Mouse (Mus musculus): ENCODE data around the gene Fam102a. TPM values are rescaled to one million over a fixed set of nuclear protein-coding genes. Genes with fewer than 3 reads are reported as not detected.
"Not testable (repeated sequence)": the region's sequence is repeated elsewhere in the genome, so short reads cannot be mapped to it uniquely, and the experiment has no call there.

Gene Fam102a
- 12.3 and 16.0 TPM in 2 replicates for polyA plus RNA-seq (2016; fragmentation: Nextera tagmentation; extraction: Ambion mirVana)

GRCm38 (mm10) chr2:32534733-32535471, at the start of gene Fam102a:
TSS of gene Fam102a (plus strand) at chr2:32535332.
- WGBS, result under 1% methylated on average over 67 of the region's 67 CpGs
- Histone ChIP-seq H3K27ac (peak within 1 kb of the TSS; percentile 98), H3K36me3 (no peaks in the 10 kb centered on the region), H3K27me3 (no peaks in the 10 kb centered on the region), H3K9me3 (no peaks in the 10 kb centered on the region), H3K4me1 (replicated peaks) (peaks cover 52% of the 10 kb centered on the region), H3K4me3 (replicated peaks) (peak within 1 kb of the TSS; percentile 91), H3K4me2 (peak within 1 kb of the TSS; percentile 88), H3K9ac (replicated peaks) (peak within 1 kb of the TSS; percentile 93)
- ATAC-seq (ENCODE audit: insufficient number of reproducible peaks, insufficient read depth, low FRiP score, low TSS enrichment, low read depth), result peak; percentile 95

GRCm38 (mm10) chr2:32485751-32486150, 49.4 kb upstream of the Fam102a start:
- Histone ChIP-seq H3K9ac (replicated peaks) (no peak overlapping the region), H3K27ac (no peak overlapping the region), H3K4me3 (replicated peaks) (no peak overlapping the region), H3K36me3 (no peaks in the 10 kb centered on the region), H3K27me3 (no peaks in the 10 kb centered on the region), H3K4me1 (replicated peaks) (peaks cover 7% of the 10 kb centered on the region; the same call in 1 of the 2 replicates), H3K9me3 (no peaks in the 10 kb centered on the region), H3K4me2 (no peak overlapping the region)
- 94% methylated on average over 4 of the region's 4 CpGs for WGBS
- ATAC-seq (ENCODE audit: insufficient number of reproducible peaks, insufficient read depth, low FRiP score, low TSS enrichment, low read depth), result no peak

- 93% methylated on average over 9 of the region's 9 CpGs for WGBS
- Histone ChIP-seq H3K4me2 (no peak overlapping the region), H3K4me1 (replicated peaks) (peaks cover 7% of the 10 kb centered on the region; the same call in 1 of the 2 replicates), H3K36me3 (no peaks in the 10 kb centered on the region), H3K27ac (no peak overlapping the region), H3K4me3 (replicated peaks) (no peak overlapping the region), H3K9ac (replicated peaks) (peak overlapping the region; percentile 34; the same call in 1 of the 2 replicates), H3K9me3 (no peaks in the 10 kb centered on the region), H3K27me3 (no peaks in the 10 kb centered on the region)
- no peak for ATAC-seq (ENCODE audit: insufficient number of reproducible peaks, insufficient read depth, low FRiP score, low TSS enrichment, low read depth)
These were observed 49.0 kb upstream of the Fam102a start for GRCm38 (mm10) chr2:32486155-32486554.

GRCm38 (mm10) chr2:32487124-32487623, 48.0 kb upstream of the Fam102a start:
- Histone ChIP-seq H3K4me2 (no peak overlapping the region), H3K27me3 (no peaks in the 10 kb centered on the region), H3K4me3 (replicated peaks) (no peak overlapping the region), H3K36me3 (no peaks in the 10 kb centered on the region), H3K9ac (replicated peaks) (no peak overlapping the region), H3K4me1 (replicated peaks) (peaks cover 7% of the 10 kb centered on the region; the same call in 1 of the 2 replicates), H3K27ac (no peak overlapping the region), H3K9me3 (no peaks in the 10 kb centered on the region)
- 8% methylated on average over 6 of the region's 6 CpGs for WGBS
- ATAC-seq (ENCODE audit: insufficient number of reproducible peaks, insufficient read depth, low FRiP score, low TSS enrichment, low read depth), result 0 out of 2 replicates have a peak, but pooled peaks have one; percentile 52

GRCm38 (mm10) chr2:32488679-32489078, 46.5 kb upstream of the Fam102a start:
- 3% methylated on average over 5 of the region's 5 CpGs for WGBS
- Histone ChIP-seq H3K4me1 (replicated peaks) (no peaks in the 10 kb centered on the region), H3K9ac (replicated peaks) (no peak overlapping the region), H3K36me3 (no peaks in the 10 kb centered on the region), H3K27ac (no peak overlapping the region), H3K4me2 (no peak overlapping the region), H3K4me3 (replicated peaks) (no peak overlapping the region), H3K27me3 (no peaks in the 10 kb centered on the region), H3K9me3 (no peaks in the 10 kb centered on the region)
- 0 out of 2 replicates have a peak, but pooled peaks have one; percentile 22 for ATAC-seq (ENCODE audit: insufficient number of reproducible peaks, insufficient read depth, low FRiP score, low TSS enrichment, low read depth)

- not testable (repeated sequence) for H3K9me3 ChIP-seq; H3K4me3 ChIP-seq (replicated peaks); H3K27ac ChIP-seq; H3K4me2 ChIP-seq; H3K4me1 ChIP-seq (replicated peaks); H3K36me3 ChIP-seq; H3K27me3 ChIP-seq; ATAC-seq (ENCODE audit: insufficient number of reproducible peaks, insufficient read depth, low FRiP score, low TSS enrichment, low read depth); H3K9ac ChIP-seq (replicated peaks)
These were observed 44.4 kb upstream of the Fam102a start for GRCm38 (mm10) chr2:32490730-32491129.

DNA sequence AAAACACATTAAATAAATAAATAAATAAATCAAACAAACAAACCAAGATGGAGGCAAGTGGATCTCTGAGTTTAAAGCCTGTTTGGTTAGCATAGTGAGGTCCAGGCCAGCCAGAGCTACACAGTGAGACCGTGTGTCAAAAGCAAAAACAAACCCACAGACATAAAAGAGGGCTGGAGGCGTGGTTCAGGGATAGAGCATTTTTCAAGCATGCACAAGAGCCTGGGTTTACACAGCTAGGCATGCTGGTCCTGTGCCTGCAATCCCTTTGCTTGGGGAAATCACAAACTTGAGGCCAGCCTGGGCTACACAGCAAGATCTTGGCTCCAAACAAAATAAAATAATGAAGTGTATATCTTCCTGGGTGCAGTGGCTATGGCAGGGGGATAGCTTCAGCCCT, 42.5 kb upstream of the Fam102a start:
- Histone ChIP-seq H3K4me1 (replicated peaks) (peaks cover 5% of the 10 kb centered on the region), H3K9me3 (no peaks in the 10 kb centered on the region), H3K27me3 (no peaks in the 10 kb centered on the region), H3K9ac (replicated peaks) (no peak overlapping the region), H3K4me3 (replicated peaks) (no peak overlapping the region), H3K27ac (no peak overlapping the region), H3K36me3 (no peaks in the 10 kb centered on the region), H3K4me2 (no peak overlapping the region)
- 78% methylated on average over 2 of the region's 2 CpGs for WGBS
- no peak for ATAC-seq (ENCODE audit: insufficient number of reproducible peaks, insufficient read depth, low FRiP score, low TSS enrichment, low read depth)

DNA sequence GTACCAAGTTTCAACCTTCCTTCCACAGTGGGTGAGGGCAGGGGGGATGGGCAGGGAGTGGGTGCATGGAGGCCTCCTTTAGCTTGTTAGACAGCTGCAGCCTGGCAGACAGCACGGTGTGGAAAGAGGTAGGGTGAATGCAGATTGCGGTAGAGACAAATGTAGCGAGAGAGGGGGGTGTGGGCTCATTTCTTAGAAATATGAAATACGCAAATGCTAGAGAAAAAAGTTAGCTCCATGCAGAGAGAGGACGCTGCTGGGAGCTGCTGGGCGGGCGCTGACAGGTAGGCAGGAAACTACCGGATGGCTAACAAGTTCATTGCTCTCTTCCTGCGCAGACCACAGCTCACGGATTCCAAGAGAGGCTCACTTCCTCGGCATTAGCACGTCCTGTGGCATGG, 41.8 kb upstream of the Fam102a start:
- peaks cover 5% of the 10 kb centered on the region for H3K4me1 ChIP-seq (replicated peaks)
- H3K36me3 ChIP-seq, result no peaks in the 10 kb centered on the region
- WGBS, result 70% methylated on average over 12 of the region's 12 CpGs
- no peak overlapping the region for H3K27ac ChIP-seq
- no peak overlapping the region for H3K4me3 ChIP-seq (replicated peaks)
- H3K4me2 ChIP-seq, result no peak overlapping the region
- no peaks in the 10 kb centered on the region for H3K27me3 ChIP-seq
- H3K9ac ChIP-seq (replicated peaks), result no peak overlapping the region
- no peaks in the 10 kb centered on the region for H3K9me3 ChIP-seq
- no peak for ATAC-seq (ENCODE audit: insufficient number of reproducible peaks, insufficient read depth, low FRiP score, low TSS enrichment, low read depth)

- no peak overlapping the region for H3K27ac ChIP-seq
- H3K9ac ChIP-seq (replicated peaks), result no peak overlapping the region
- H3K36me3 ChIP-seq, result no peaks in the 10 kb centered on the region
- H3K4me1 ChIP-seq (replicated peaks), result peaks cover 5% of the 10 kb centered on the region
- 74% methylated on average over 2 of the region's 2 CpGs for WGBS
- no peak overlapping the region for H3K4me3 ChIP-seq (replicated peaks)
- no peak for ATAC-seq (ENCODE audit: insufficient number of reproducible peaks, insufficient read depth, low FRiP score, low TSS enrichment, low read depth)
- H3K9me3 ChIP-seq, result 0 out of 2 replicates have a peak, but pooled peaks cover 6% of the 10 kb centered on the region
- H3K27me3 ChIP-seq, result no peaks in the 10 kb centered on the region
- H3K4me2 ChIP-seq, result no peak overlapping the region
These were observed 40.6 kb upstream of the Fam102a start for GRCm38 (mm10) chr2:32494522-32494921.

DNA sequence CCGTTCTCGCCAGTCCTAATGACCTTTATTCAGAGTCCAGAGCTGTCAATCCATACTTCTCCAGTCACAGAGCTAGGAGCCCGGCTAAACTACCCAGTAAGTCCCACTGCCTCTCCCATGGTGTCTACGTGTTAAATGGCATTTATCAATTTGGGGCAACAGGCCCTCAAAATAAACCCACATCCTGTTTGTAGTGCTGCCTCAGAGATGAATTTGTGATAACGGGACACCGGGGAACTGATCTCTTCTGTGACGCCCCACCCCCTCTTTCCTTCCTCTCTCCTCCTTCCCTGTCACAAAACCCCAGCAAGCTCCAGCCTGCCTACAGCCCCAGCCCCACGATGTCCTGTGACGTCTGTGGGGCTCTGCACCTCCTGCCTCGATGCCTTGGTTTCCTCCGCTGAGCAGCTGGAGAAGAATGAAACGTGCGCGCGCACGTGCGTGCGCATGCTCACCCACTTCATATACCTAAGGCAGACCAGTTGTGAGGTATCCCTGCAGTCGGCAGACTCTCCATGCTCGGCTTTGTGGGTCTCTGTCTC, 39.9 kb upstream of the Fam102a start:
- Histone ChIP-seq H3K4me3 (replicated peaks) (no peak overlapping the region), H3K27me3 (no peaks in the 10 kb centered on the region), H3K9ac (replicated peaks) (no peak overlapping the region), H3K36me3 (no peaks in the 10 kb centered on the region), H3K4me2 (no peak overlapping the region), H3K27ac (0 out of 2 replicates have a peak overlapping the region, but pooled peaks have one; percentile 23), H3K4me1 (replicated peaks) (peaks cover 5% of the 10 kb centered on the region), H3K9me3 (0 out of 2 replicates have a peak, but pooled peaks cover 6% of the 10 kb centered on the region)
- 79% methylated on average over 20 of the region's 20 CpGs for WGBS
- no peak for ATAC-seq (ENCODE audit: insufficient number of reproducible peaks, insufficient read depth, low FRiP score, low TSS enrichment, low read depth)

DNA sequence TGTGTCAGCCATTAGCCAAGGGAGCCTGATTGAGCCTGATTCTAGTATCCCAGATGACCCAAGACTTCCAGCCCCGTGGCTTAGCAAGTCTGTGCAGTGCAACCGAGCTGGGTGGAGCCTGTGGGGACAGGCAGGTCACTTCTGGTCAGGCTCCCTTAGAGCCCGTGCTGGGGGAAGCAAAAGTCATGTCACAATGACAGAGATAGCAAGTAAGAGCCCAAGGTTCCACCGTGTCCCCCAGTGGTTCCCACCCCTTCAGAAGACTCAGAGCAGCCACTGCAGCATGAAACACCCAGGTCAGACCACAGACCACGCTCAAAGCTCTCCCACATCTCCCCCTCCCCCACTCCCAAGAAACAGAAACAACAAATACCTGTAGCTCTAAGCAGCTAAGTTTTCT, 38.9 kb upstream of the Fam102a start:
- H3K36me3 ChIP-seq, result no peaks in the 10 kb centered on the region
- no peak for ATAC-seq (ENCODE audit: insufficient number of reproducible peaks, insufficient read depth, low FRiP score, low TSS enrichment, low read depth)
- H3K4me3 ChIP-seq (replicated peaks), result no peak overlapping the region
- H3K4me1 ChIP-seq (replicated peaks), result peaks cover 5% of the 10 kb centered on the region
- no peak overlapping the region for H3K4me2 ChIP-seq
- H3K9ac ChIP-seq (replicated peaks), result no peak overlapping the region
- 0 out of 2 replicates have a peak, but pooled peaks cover 6% of the 10 kb centered on the region for H3K9me3 ChIP-seq
- no peaks in the 10 kb centered on the region for H3K27me3 ChIP-seq
- WGBS, result 72% methylated on average over 5 of the region's 5 CpGs
- no peak overlapping the region for H3K27ac ChIP-seq
